Mouse (Mus musculus): ENCODE data around the gene Adk. TPM values are rescaled to one million over a fixed set of nuclear protein-coding genes. Genes with fewer than 3 reads are reported as not detected.
"Not testable (repeated sequence)": the region's sequence is repeated elsewhere in the genome, so short reads cannot be mapped to it uniquely, and the experiment has no call there.

Gene Adk
- polyA plus RNA-seq, 1 experiment from 2014 or later: 104 TPM

DNA sequence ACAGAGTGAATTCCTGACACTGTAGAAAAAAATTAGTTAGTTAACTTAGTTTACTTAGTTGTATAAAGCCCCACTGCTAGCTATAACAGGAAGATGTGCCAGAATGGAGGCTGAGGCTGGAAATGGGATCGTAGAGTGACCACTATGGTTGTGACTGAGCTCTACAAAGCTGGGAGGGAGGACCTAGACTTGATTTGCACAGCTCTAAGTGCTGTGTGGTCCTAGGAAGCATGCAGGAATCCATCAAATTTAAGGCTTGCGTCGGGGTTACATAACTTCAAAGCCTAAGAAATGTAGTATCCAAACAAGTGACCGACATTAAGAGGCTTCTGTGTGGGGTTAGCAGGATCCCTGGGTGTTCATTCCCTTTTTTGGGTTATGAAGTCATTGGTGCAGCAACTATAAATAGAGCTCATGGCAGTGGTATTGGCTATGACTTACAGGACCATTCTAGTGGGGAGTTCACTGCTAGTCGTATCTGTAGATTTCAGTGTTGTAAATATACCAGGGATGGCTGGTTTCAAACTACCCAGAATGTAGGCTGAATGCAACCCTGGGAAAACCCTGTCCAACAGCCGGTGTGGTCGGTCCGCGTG, 410.8 kb downstream of the Adk start:
- Histone ChIP-seq H3K27me3 (no peaks in the 10 kb centered on the region), H3K9ac (no peak overlapping the region), H3K4me2 (no peak overlapping the region), H3K27ac (no peak overlapping the region), H3K36me3 (ENCODE audit: poor library complexity, severe bottlenecking) (no peaks in the 10 kb centered on the region), H3K9me3 (replicated peaks) (no peaks in the 10 kb centered on the region), H3K4me3 (no peak overlapping the region), H3K4me1 (no peaks in the 10 kb centered on the region)
- no peak for ATAC-seq
- 91% methylated on average over 9 of the region's 9 CpGs for WGBS

DNA sequence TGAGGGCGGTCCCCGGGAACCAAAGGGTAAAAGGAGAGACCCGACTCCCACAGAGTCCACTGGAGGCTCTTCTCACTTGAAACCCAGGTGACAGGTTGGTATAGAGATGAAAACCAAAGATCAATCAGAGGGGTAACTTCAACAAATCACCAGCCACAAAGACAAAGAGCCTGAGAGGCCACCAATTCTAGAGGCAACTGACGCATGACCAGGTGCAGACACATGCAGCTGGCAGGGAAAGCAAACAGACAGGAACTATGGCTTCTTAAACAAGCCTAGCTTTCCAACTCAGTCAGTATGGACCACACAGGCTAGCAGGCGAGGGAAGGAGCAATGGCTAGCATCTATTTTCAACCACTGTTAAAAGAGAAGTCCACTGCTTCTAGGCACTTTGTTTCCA, 418.0 kb downstream of the Adk start:
- Histone ChIP-seq H3K4me3 (no peak overlapping the region), H3K4me2 (no peak overlapping the region), H3K27ac (no peak overlapping the region), H3K4me1 (no peaks in the 10 kb centered on the region), H3K36me3 (ENCODE audit: poor library complexity, severe bottlenecking) (no peaks in the 10 kb centered on the region), H3K9me3 (replicated peaks) (no peaks in the 10 kb centered on the region), H3K9ac (no peak overlapping the region), H3K27me3 (no peaks in the 10 kb centered on the region)
- ATAC-seq: no peak
- WGBS: 84% methylated on average over 5 of the region's 5 CpGs

DNA sequence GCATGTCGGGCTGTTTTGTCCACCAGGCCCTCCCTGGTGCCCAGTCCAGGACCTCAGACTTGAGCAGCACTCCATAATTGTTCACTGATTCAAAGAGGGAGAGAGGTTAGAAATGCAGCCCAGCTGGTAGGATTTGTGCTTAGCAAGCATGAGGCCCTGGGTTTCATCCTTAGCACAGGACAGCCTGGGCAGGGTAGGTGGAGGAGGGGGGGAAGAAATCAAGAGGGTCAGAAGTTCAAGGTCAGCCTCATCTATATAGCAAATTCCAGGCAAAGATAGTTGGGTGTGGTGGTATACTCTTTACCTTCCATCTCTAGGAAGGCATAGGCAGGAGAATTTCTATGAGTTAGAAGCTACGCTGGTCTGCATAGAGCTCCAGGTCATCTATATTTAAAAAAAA, 419.6 kb downstream of the Adk start:
- H3K9me3 ChIP-seq (replicated peaks): no peaks in the 10 kb centered on the region
- H3K9ac ChIP-seq: no peak overlapping the region
- no peak overlapping the region for H3K4me3 ChIP-seq
- no peak overlapping the region for H3K27ac ChIP-seq
- no peaks in the 10 kb centered on the region for H3K36me3 ChIP-seq (ENCODE audit: poor library complexity, severe bottlenecking)
- H3K27me3 ChIP-seq: no peaks in the 10 kb centered on the region
- H3K4me1 ChIP-seq: no peaks in the 10 kb centered on the region
- no peak overlapping the region for H3K4me2 ChIP-seq
- no peak for ATAC-seq
- WGBS: 98% methylated on average over 2 of the region's 2 CpGs

DNA sequence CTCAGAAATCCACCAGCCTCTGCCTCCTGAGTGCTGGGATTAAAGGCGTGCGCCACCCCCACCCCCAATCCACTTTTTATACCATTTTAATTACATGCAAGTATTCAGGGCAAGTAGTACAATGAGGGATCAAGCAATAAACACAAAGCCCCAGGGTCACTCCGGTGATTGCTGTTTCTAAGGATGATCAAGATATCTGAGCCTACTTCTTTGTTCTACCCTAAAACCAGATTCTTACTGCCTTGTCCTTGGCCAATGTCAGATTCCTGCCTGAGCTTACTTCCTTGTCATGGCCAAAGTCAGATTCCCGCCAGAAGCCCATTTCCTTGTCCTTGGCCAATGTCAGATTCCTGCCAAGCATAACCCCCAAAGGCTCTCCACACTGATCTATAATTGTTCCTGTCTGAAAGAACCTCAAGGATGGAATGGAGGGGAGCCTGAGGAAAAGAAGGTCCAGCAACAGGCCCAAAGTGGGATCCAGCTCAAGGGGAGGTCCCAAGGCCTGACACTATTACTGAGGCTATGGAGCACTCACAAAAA, 422.3 kb downstream of the Adk start:
- H3K4me2 ChIP-seq; H3K4me3 ChIP-seq; H3K9me3 ChIP-seq (replicated peaks); H3K27ac ChIP-seq; H3K9ac ChIP-seq; H3K4me1 ChIP-seq; H3K36me3 ChIP-seq (ENCODE audit: poor library complexity, severe bottlenecking); H3K27me3 ChIP-seq; ATAC-seq: not testable (repeated sequence)
- WGBS: 80% methylated on average over 4 of the region's 4 CpGs

DNA sequence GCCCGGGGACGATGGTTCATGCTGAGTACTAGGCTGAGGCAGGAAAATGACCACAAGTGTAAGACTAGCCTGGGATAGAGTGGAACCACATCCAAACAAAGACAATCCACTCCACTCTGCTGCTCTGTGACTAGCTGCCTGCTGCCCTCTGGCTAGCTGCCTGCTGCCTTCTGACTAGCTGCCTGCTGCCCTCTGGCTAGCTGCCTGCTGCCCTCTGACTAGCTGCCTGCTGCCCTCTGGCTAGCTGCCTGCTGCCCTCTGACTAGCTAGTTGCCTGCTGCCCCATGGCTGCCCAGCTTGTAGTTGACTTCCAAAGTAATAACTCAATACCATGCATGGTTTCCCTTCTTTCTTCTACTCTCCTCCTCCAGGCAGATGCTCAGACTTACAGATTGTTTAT, 424.8 kb downstream of the Adk start:
- WGBS: 93% methylated on average over 2 of the region's 2 CpGs
- no peak for ATAC-seq

DNA sequence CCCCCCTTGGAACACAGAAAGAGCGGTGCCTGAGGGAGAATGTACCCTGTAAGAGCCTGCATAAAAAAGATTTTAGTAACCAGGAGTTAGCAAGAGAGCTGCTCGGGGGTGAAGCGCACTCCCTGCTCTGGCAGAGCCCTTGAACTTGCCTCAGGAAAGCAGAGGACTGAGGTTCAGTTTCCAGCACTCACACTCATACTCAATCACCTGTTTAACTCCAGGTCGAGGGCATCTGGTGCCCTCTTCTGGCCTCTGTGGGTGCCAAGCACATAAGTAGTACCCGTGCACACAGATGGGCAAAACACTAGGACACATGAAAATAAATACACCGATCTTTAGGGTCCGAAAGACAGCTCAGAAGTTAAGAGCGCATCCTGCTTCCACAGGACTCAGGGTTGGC, 427.2 kb downstream of the Adk start:
- WGBS: 94% methylated on average over 8 of the region's 8 CpGs
- Histone ChIP-seq H3K4me1 (no peaks in the 10 kb centered on the region), H3K27ac (no peak overlapping the region), H3K4me3 (no peak overlapping the region), H3K27me3 (no peaks in the 10 kb centered on the region), H3K9me3 (replicated peaks) (no peaks in the 10 kb centered on the region), H3K4me2 (no peak overlapping the region), H3K9ac (no peak overlapping the region), H3K36me3 (ENCODE audit: poor library complexity, severe bottlenecking) (no peaks in the 10 kb centered on the region)
- no peak for ATAC-seq

More for the DNA sequence above, 424.8 kb downstream of the Adk start:
- Histone ChIP-seq H3K27me3 (no peaks in the 10 kb centered on the region), H3K4me1 (no peaks in the 10 kb centered on the region), H3K9me3 (replicated peaks) (no peaks in the 10 kb centered on the region), H3K4me2 (no peak overlapping the region), H3K4me3 (no peak overlapping the region), H3K36me3 (ENCODE audit: poor library complexity, severe bottlenecking) (no peaks in the 10 kb centered on the region), H3K27ac (no peak overlapping the region), H3K9ac (no peak overlapping the region)

DNA sequence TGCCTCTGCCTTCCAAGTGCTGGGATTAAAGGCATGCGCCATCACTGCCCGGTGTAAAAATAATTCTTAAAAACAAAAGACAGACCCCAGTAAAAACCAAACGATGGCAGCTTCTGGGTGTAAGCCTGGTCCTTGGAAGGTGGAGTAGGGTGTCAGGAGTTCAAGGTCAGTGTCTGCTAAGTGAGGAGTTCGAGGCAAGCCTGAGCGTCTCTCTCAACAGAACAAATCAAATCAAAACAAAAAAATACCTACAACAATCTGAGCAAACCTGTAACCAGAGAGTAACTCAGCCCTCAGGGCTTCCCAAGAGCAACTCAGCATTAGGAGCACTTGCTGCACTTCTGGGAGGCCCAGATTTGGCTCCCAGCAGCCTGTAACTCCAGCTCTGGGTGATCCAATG, 427.8 kb downstream of the Adk start:
- WGBS: 95% methylated on average over 5 of the region's 5 CpGs
- Histone ChIP-seq H3K36me3 (ENCODE audit: poor library complexity, severe bottlenecking) (no peaks in the 10 kb centered on the region), H3K27me3 (no peaks in the 10 kb centered on the region), H3K4me2 (no peak overlapping the region), H3K4me3 (no peak overlapping the region), H3K27ac (no peak overlapping the region), H3K9me3 (replicated peaks) (no peaks in the 10 kb centered on the region), H3K9ac (no peak overlapping the region), H3K4me1 (no peaks in the 10 kb centered on the region)
- no peak for ATAC-seq

DNA sequence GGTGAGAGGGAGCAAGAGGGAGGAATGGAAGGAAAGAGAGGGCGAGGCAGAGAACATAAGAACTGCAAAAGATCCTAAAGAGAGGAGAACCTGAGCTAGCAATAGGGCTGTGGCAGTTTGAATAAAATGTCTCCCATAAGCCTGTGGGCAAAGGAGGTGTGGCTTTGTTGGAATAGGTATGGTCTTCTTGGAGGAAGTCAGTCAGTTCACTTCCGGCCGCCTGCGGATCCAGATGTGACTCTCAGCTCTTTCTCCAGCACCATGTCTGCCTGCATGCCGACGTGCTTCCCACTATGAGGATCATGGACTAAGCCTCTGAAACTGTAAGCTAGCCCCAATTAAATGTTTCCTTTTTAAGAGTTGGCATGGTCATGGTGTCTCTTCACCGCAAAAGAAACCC, 428.9 kb downstream of the Adk start, which contains the start of gene Kat6b:
Gene Kat6b, plus strand, starts transcription at position 204 of the 400 bp plus-strand sequence.
- ATAC-seq: no peak
- 94% methylated on average over 7 of the region's 7 CpGs for WGBS

DNA sequence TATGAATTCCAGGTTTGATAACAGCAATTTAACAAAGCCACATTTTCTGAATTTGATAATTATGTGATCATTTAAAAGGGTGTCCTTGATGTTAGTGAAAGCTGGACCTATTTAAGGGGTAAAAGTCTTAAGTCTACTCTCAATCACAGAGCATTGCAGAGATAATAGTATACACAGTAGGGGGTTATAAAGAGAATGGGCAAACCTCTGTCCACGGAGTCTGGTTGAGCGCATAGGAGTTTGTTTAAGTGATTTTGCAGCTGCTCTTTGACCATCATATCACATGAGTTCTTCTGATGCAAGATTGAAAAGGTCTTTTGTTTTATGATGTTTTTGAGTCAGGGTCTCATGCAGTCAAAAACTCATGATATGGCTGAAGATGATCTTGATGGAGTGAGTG, 431.8 kb downstream of the Adk start:
- 56% methylated on average over 2 of the region's 2 CpGs for WGBS
- H3K9ac ChIP-seq: no peak overlapping the region
- no peaks in the 10 kb centered on the region for H3K9me3 ChIP-seq (replicated peaks)
- no peaks in the 10 kb centered on the region for H3K36me3 ChIP-seq (ENCODE audit: poor library complexity, severe bottlenecking)
- ATAC-seq: no peak
- H3K4me1 ChIP-seq: peaks cover 12% of the 10 kb centered on the region
- no peak overlapping the region for H3K27ac ChIP-seq
- no peak overlapping the region for H3K4me2 ChIP-seq
- no peak overlapping the region for H3K4me3 ChIP-seq
- H3K27me3 ChIP-seq: no peaks in the 10 kb centered on the region

More for the DNA sequence above, 428.9 kb downstream of the Adk start, which contains the start of gene Kat6b:
- Histone ChIP-seq H3K4me3 (no peak within 1 kb of the TSS), H3K9ac (no peak within 1 kb of the TSS), H3K9me3 (replicated peaks) (no peaks in the 10 kb centered on the region), H3K27me3 (no peaks in the 10 kb centered on the region), H3K4me1 (no peaks in the 10 kb centered on the region), H3K27ac (no peak within 1 kb of the TSS), H3K36me3 (ENCODE audit: poor library complexity, severe bottlenecking) (no peaks in the 10 kb centered on the region), H3K4me2 (no peak within 1 kb of the TSS)

DNA sequence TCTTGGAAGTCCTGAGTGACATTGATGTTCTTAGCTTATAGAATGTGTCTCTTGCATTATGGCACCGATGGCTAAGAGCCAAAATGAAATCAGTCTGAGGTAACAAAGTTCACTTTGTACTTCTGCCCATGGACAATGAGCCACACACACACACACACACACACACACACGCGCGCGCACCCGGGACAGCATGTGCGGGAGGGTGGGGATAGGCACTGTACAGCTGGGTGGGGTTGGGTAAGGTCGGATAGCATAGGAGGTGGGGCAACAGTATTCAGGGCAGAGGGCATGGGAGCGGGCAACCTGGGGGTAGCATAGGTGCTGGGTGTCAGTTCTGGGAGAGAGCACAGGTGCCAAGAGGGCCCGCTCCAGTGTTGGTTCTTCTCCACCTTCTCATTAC, 432.3 kb downstream of the Adk start:
- no peak for ATAC-seq

DNA sequence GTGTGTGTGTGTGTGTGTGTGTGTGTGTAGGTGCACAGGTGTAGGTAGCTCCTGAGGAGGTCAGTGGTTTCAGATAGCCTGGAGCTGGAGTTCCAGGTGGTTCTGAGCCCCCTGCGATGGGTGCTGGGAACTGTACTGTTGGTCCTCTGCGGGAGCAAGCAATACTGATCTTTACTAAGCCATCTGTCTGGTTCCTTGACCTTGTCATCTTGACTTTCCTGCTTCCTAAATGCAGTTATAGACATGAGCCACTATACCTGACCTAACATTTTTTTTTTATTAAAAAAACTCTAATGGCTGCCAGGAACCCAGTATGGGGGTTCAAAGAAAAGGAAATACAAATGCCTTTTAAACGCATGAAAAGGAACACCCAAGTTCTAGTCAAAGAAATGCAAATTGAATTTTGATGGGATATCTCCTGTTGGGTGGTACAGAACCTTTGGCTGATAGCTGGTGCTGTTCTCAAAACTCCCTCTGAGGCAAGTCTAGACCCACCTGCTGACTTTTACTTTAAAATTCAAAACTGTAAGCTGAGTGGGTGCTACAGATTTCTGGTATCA, 433.7 kb downstream of the Adk start:
- Histone ChIP-seq H3K27ac (no peak overlapping the region), H3K9ac (no peak overlapping the region), H3K4me3 (no peak overlapping the region), H3K4me2 (no peak overlapping the region), H3K27me3 (0 out of 2 replicates have a peak, but pooled peaks cover 2% of the 10 kb centered on the region), H3K4me1 (peaks cover 27% of the 10 kb centered on the region), H3K36me3 (ENCODE audit: poor library complexity, severe bottlenecking) (no peaks in the 10 kb centered on the region), H3K9me3 (replicated peaks) (no peaks in the 10 kb centered on the region)
- WGBS: 94% methylated on average over 3 of the region's 3 CpGs
- ATAC-seq: no peak

More for the DNA sequence above, 432.3 kb downstream of the Adk start:
- no peak overlapping the region for H3K9ac ChIP-seq
- peaks cover 17% of the 10 kb centered on the region for H3K4me1 ChIP-seq
- no peak overlapping the region for H3K4me2 ChIP-seq
- no peak overlapping the region for H3K27ac ChIP-seq
- H3K27me3 ChIP-seq: no peaks in the 10 kb centered on the region
- H3K9me3 ChIP-seq (replicated peaks): no peaks in the 10 kb centered on the region
- H3K36me3 ChIP-seq (ENCODE audit: poor library complexity, severe bottlenecking): no peaks in the 10 kb centered on the region
- no peak overlapping the region for H3K4me3 ChIP-seq
- 95% methylated on average over 10 of the region's 10 CpGs for WGBS

DNA sequence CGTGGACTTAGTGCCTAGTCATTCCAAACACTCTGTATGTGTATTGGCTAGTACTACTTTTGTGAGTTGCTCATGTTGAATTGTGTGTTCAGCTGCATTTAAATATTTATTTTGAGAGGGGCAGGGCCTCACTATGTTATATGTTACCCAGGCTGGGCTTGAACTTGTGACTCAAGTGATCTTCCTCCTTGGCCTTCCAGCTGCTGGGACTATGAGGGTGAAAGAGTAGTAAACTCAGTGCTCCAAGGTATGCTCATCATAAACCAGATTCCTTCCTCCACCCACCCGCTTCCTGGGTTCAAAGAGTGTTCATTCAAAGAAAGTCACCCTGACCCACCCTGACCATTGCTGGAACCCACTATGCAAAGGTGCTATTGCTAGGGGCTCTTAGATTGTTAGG, 434.8 kb downstream of the Adk start:
- H3K4me2 ChIP-seq; ATAC-seq; H3K27me3 ChIP-seq; H3K36me3 ChIP-seq (ENCODE audit: poor library complexity, severe bottlenecking); H3K27ac ChIP-seq; H3K4me3 ChIP-seq; H3K9me3 ChIP-seq (replicated peaks); H3K9ac ChIP-seq: not testable (repeated sequence)
- H3K4me1 ChIP-seq: peaks cover 27% of the 10 kb centered on the region
- WGBS: 99% methylated on average over 2 of the region's 2 CpGs

Data from forebrain, embryonic 13.5 days (tissue).